Comparison of ENCODE assay signal across 24 mouse cellular contexts in genomic region chr17:48392616-48393015, GRCm38 (mm10). TPM values are rescaled to one million over a fixed set of nuclear protein-coding genes. Genes with fewer than 3 reads are reported as not detected.
A peak's percentile ranks its signal among the peaks of the same experiment; 100 is the strongest.
DNase-seq lines count a peak whose midpoint lies in the region; ATAC-seq and TF ChIP-seq lines count a peak whose summit lies in the region.
"Had no signal": no experiment of that assay in that cellular context is flagged by ENCODE, and none has a peak within 500 bp of the region (broad histone marks: within the 10 kb centered on the region; RNA-seq: fewer than 3 reads in every experiment).

No protein-coding gene starts in this region.

- 75% methylated on average over 3 of the region's 3 CpGs for WGBS in stomach, postnatal 0 days

- no peak for TF ChIP-seq EP300 in stomach, postnatal 0 days (optimal IDR thresholded peaks at IDR 0.05)

- no peak overlapping the region for H3K4me3 ChIP-seq in left cerebral cortex, adult 2 months
- no peak overlapping the region for H3K4me3 ChIP-seq in stomach, postnatal 0 days (ENCODE audit: low read depth, low read length)
- H3K4me3 ChIP-seq: limb, embryonic 13.5 days; liver, embryonic 13.5 days; lung, embryonic 15.5 days; midbrain, embryonic 10.5 days had no signal

- no peak overlapping the region for H3K4me2 ChIP-seq in stomach, postnatal 0 days (replicated peaks; ENCODE audit: low read depth)
- H3K4me2 ChIP-seq: limb, embryonic 13.5 days; liver, embryonic 13.5 days; lung, embryonic 15.5 days had no signal

- H3K9ac ChIP-seq in stomach, postnatal 0 days (ENCODE audit: low read length) = no peak overlapping the region
- H3K9ac ChIP-seq: limb, embryonic 13.5 days; liver, embryonic 13.5 days; lung, embryonic 15.5 days had no signal

- ATAC-seq in stomach, postnatal 0 days (ENCODE audit: low FRiP score, low TSS enrichment) = no peak
- ATAC-seq: activated CD4-positive, CD25-positive, alpha-beta regulatory T cell, adult 4 months; forebrain, embryonic 16.5 days; hindbrain, postnatal 0 days had no signal

- H3K27me3 ChIP-seq in stomach, postnatal 0 days (ENCODE audit: control insufficient read depth, insufficient read depth, low read length) = no peaks in the 10 kb centered on the region
- H3K27me3 ChIP-seq: limb, embryonic 13.5 days; liver, embryonic 13.5 days; lung, embryonic 15.5 days had no signal

- H3K4me1 ChIP-seq in stomach, postnatal 0 days (replicated peaks; ENCODE audit: control insufficient read depth, insufficient read depth) = no peaks in the 10 kb centered on the region
- H3K4me1 ChIP-seq: limb, embryonic 13.5 days; liver, embryonic 13.5 days; lung, embryonic 15.5 days; midbrain, embryonic 10.5 days had no signal

- peak overlapping the region; percentile 76 for H3K27ac ChIP-seq in left cerebral cortex, adult 2 months
- no peak overlapping the region for H3K27ac ChIP-seq in stomach, postnatal 0 days (replicated peaks)
- H3K27ac ChIP-seq: hindbrain, postnatal 0 days; limb, embryonic 13.5 days; liver, embryonic 13.5 days; lung, embryonic 15.5 days; macrophage; midbrain, embryonic 10.5 days had no signal

- H3K36me3 ChIP-seq in stomach, postnatal 0 days (ENCODE audit: control insufficient read depth, insufficient read depth, low read length) = peaks cover 42% of the 10 kb centered on the region; the same call in 1 of the 2 replicates

- no peak for TF ChIP-seq CTCF in left cerebral cortex, adult 2 months (IDR thresholded peaks at IDR 0.05)
- TF ChIP-seq CTCF in stomach, postnatal 0 days (IDR thresholded peaks at IDR 0.05; ENCODE audit: low read depth) = no peak

- H3K9me3 ChIP-seq in stomach, postnatal 0 days (ENCODE audit: control insufficient read depth, low read length) = no peaks in the 10 kb centered on the region
- H3K9me3 ChIP-seq: G1E; limb, embryonic 13.5 days; liver, embryonic 13.5 days; lung, embryonic 15.5 days; midbrain, embryonic 10.5 days had no signal

- intact Hi-C loops in left cerebral cortex, adult 2 months (cut with DNase I) = loop anchor here (1.0 kb wide), 1 partner anchor 66 kb away; no protein-coding TSS in a partner anchor
- intact Hi-C loops in left cerebral cortex, postnatal 4 days (cut with DNase I) = loop anchor here (10.0 kb wide), 1 partner anchor 118 kb away; no protein-coding TSS in a partner anchor
- intact Hi-C loops in left cerebral cortex, postnatal 36 days (cut with DNase I) = loop anchor here (5.0 kb wide), 1 partner anchor 65 kb away; no protein-coding TSS in a partner anchor

- DNase-seq in frontal cortex, postnatal 36 days (ENCODE audit: low spot score in 2 of 2) = peak; percentile 36 to 90
- DNase-seq in frontal cortex, postnatal 25 days (ENCODE audit: low spot score in 2 of 2) = no peak
- DNase-seq in left cerebral cortex, adult 2 months (ENCODE audit: extremely low spot score in 1 of 2, low spot score in 2 of 2) = peak in 1 of 2 experiments; percentile 42
- DNase-seq in left cerebral cortex, postnatal 4 days = no peak
- DNase-seq in left cerebral cortex, postnatal 36 days (ENCODE audit: low spot score in 2 of 2) = peak; percentile 63 to 66
- DNase-seq in stomach, postnatal 0 days (ENCODE audit: low spot score) = no peak
- DNase-seq in ovary, postnatal 14 days (ENCODE audit: low spot score) = no peak
- DNase-seq: adrenal gland, postnatal 10 days; cerebellum, postnatal 10 days; embryo, embryonic 11 days; gastrocnemius, postnatal 14 days; kidney, adult 18-20 months; kidney, postnatal 10 days; liver, embryonic 13.5 days; retina, postnatal 1 day had no signal

RNA-seq across cellular contexts. Expression of gene Nfya, which starts 17.1 kb away (rescaled TPM):
- total RNA-seq in left cerebral cortex, adult 2 months (2021) = 10 to 100 TPM; 24.3 to 24.9 TPM
- 10 to 100 TPM; 60.9 to 70.9 TPM for total RNA-seq in left cerebral cortex, postnatal 4 days (2021)
- total RNA-seq in left cerebral cortex, postnatal 36 days (2021) = 10 to 100 TPM; 25.4 to 27.9 TPM
- 3.0 and 3.5 TPM in 2 replicates for polyA plus RNA-seq in stomach, postnatal 0 days (2015; fragmentation: Nextera tagmentation; extraction: Ambion mirVana)

RNA-seq across cellular contexts. Expression of gene Oard1, which starts 17.2 kb away (rescaled TPM):
- total RNA-seq in left cerebral cortex, adult 2 months (2021) = 10 to 100 TPM; 10.0 to 10.4 TPM
- 10 to 100 TPM; 10.3 to 11.9 TPM for total RNA-seq in left cerebral cortex, postnatal 4 days (2021)
- total RNA-seq in left cerebral cortex, postnatal 36 days (2021) = 10 to 100 TPM; 10.9 to 13.0 TPM
- 42.3 and 43.8 TPM in 2 replicates for polyA plus RNA-seq in stomach, postnatal 0 days (2015; fragmentation: Nextera tagmentation; extraction: Ambion mirVana)

RNA-seq across cellular contexts. Expression of gene Treml1, which starts 32.9 kb away (rescaled TPM):
- under 1 TPM; 0.42 to 0.43 TPM for total RNA-seq in left cerebral cortex, adult 2 months (2021)
- total RNA-seq in left cerebral cortex, postnatal 4 days (2021) = not detected
- total RNA-seq in left cerebral cortex, postnatal 36 days (2021) = under 1 TPM; 0.54 to 0.82 TPM
- polyA plus RNA-seq in stomach, postnatal 0 days (2015; fragmentation: Nextera tagmentation; extraction: Ambion mirVana) = not detected in 2 replicates
- total RNA-seq: gastrocnemius, postnatal 14 days had no signal
- polyA plus RNA-seq: activated CD4-positive, CD25-positive, alpha-beta regulatory T cell, adult 4 months; hindbrain, postnatal 0 days had no signal

RNA-seq across cellular contexts. Expression of gene Apobec2, which starts 40.1 kb away (rescaled TPM):
- total RNA-seq in left cerebral cortex, adult 2 months (2021) = not detected
- under 1 TPM in 1 of 2 experiments, not detected in 1; 0.58 TPM for total RNA-seq in left cerebral cortex, postnatal 4 days (2021)
- not detected for total RNA-seq in left cerebral cortex, postnatal 36 days (2021)
- 7.2 and 7.6 TPM in 2 replicates for polyA plus RNA-seq in stomach, postnatal 0 days (2015; fragmentation: Nextera tagmentation; extraction: Ambion mirVana)
- total RNA-seq: hematopoietic stem cell, adult 5-6 weeks had no signal
- polyA plus RNA-seq: G1E, macrophage had no signal

RNA-seq across cellular contexts. Expression of gene Trem2, which starts 46.4 kb away (rescaled TPM):
- 10 to 100 TPM in 1 of 2 experiments, 1 to 10 TPM in 1; 8.3 to 11.0 TPM for total RNA-seq in left cerebral cortex, adult 2 months (2021)
- 1 to 10 TPM; 2.7 to 3.2 TPM for total RNA-seq in left cerebral cortex, postnatal 4 days (2021)
- 10 to 100 TPM in 1 of 2 experiments, 1 to 10 TPM in 1; 7.8 to 13.0 TPM for total RNA-seq in left cerebral cortex, postnatal 36 days (2021)
- 3.5 and 4.2 TPM in 2 replicates for polyA plus RNA-seq in stomach, postnatal 0 days (2015; fragmentation: Nextera tagmentation; extraction: Ambion mirVana)
- total RNA-seq: hematopoietic stem cell, adult 5-6 weeks had no signal
- polyA plus RNA-seq: activated CD4-positive, CD25-positive, alpha-beta regulatory T cell, adult 4 months had no signal

Comparison
In these comparisons a context has a peak if more than half of its experiments do, and no peak if none do; other contexts are left out.
1. DNase-seq: peak in frontal cortex, postnatal 36 days (2 of 2) and left cerebral cortex, postnatal 36 days (2 of 2); none in frontal cortex, postnatal 25 days (0 of 2), left cerebral cortex, postnatal 4 days (single experiment), stomach, postnatal 0 days (single experiment) and ovary, postnatal 14 days (single experiment).